Mouse (Mus musculus) left cerebral cortex, postnatal 36 days (tissue): Measurements from ENCODE around the gene Pthlh. TPM values are rescaled to one million over a fixed set of nuclear protein-coding genes. Genes with fewer than 3 reads are reported as not detected.
"Not testable (repeated sequence)": the region's sequence is repeated elsewhere in the genome, so short reads cannot be mapped to it uniquely, and the experiment has no call there.

Experiments used
- DNase-seq, 2 experiments: peaks; one replicate each; pipeline ENCODE4 v3.0.0; 2021 to 2022; ENCODE audit warnings: low spot score in 2 of 2, mixed read lengths in 1 of 2
- intact Hi-C: fragments of 180-260 bp; cut with DNase I; formaldehyde crosslinking; loops from one replicate; pipeline ENCODE4 v1.15.1; 2025
- total RNA-seq, 2 experiments: library from RNA; stranded (reverse); gene quantifications; 2 replicates each; pipeline ENCODE4 v1.2.3; 2021

The Pthlh gene
- total RNA-seq: 1 to 10 TPM; 4.9 TPM

DNA sequence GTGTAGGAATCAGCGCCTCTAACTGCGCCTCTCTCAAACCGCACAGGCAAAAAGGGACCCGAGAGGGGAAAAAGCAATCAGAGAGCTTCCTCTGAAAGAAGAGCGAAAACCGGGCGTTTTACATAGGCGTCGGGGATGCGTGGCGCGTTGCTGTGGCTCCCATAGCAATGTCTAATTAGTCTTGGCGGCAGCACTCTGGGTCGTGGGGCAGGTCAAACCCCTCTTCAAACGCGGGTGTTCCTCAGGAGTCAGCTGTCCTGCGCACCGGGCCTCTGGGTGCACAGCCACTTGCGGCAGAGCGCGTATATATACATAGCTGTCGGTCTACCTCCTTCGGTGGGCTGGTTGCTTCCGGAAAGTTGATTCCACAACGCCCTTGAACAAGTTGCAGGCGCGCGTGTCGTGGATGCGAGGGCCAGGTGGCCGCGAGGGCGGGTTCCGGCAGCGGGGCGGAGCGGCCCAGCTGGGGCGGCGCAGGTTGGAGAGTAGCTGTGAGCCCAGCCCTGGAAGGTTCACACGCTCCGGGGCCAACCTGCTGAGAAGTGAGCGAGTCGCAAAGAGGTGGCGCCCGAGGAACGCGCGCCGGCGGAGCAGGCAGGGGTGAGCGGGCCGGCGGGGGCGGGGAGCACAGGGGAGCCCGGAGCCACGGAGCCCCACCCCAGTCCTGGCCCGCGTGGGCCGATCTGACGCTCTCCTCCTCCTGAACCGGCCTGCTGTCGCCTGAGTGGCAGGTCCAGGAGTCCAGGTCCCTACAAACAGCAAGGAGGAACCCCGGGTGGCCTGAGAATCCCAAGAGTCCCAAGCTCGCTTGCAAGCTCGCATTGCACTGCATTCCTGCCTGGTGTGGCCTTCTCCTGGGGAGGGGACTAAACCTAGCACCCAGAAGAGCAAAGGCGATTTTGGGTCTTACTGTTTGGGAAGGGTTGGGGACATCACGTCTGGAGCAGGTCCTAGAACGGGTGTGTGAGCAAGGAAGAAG is at the start of gene Pthlh:
TSS of gene Pthlh (minus strand) at position 597 of the 979 bp plus-strand sequence.
- intact Hi-C loops: loop anchor here (10.0 kb wide), 1 partner anchor 551 kb away; no protein-coding TSS in a partner anchor
- DNase-seq: peak; percentile 35 to 41

DNA sequence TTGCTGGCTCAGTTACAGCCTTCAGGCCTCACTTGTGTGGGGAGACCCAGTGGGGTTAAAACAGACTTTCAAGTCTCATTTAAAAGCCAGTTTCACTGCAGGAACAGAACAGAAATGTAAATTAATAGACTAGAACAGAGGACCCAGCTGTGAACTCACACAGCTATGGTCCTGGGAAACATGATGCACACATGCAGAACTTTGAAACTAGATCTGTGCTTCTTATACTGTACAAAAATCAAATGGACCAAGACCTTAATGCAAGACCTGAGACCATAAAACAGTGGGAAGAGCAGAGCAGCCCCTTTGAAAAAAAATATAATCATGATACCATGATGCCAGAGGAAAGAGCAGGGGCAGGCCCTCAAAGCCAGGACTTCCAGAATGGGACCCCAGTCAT is 49.3 kb upstream of the Pthlh start:
- no peak for DNase-seq
- intact Hi-C loops: no loop called here

DNA sequence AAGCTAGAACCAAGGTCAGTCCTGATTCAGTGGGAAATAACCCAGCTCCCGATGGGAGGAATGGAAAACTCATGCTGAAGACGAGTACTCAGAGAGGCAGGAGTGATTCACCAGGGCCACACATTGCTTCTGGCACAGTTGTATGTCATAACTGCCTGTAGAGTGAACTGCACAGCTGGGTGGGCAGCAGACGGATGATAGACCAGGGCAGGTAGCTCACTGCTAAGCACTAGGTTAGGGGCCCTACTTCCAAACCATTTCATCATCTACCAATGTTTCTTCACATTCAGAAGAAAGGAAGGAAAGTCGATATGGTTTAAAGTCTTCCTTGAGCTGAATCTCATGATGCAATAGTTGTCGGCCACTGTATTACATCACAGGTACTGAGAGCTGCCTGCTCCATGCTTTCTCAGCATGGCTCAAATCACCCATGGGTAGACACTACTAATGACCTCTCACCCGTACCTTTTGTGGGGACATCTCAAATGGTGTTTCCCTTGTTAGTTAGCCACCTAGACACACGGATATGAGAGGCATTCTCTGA is 46.5 kb upstream of the Pthlh start:
- no peak for DNase-seq
- intact Hi-C loops: no loop called here

DNA sequence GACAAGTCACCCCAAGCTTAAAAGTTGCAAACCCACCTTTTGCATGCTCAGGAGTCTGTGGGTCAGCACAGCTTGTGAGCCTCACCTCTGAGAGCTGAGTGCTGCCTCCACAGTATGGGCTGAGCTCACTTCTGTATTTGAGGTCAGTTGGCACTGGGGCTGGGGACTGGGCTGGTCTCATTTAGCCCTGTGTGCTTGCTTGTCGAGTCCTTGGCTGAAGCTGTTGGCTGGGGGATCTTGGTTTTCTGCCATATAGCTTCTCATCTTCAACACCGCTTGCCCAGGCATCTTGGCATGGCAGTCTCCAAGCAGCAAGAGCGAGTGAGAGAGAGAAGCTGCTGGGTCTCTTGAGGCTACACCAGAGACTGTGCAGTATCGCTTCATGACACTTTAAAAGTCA is 46.1 kb upstream of the Pthlh start:
- intact Hi-C loops: no loop called here
- DNase-seq: no peak

DNA sequence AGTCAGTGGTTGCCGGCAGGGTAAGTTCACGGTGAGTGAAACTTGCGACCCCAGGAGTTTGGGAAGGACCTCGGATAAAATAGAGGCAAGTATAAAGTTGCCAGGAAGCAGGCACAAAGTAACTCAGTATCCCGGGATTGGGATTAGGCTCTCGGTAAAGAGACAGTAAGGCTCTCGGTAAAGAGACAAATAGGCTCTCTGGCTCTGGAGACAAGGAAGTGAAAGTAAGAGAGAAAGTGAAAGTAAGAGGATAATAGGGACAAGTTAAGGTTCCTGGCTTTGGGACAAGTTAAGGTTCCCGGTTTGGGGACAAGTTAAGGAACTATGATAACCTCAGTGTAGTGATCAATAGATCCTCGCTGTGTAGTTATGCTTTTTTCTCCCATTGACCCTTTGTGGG is 40.3 kb upstream of the Pthlh start:
- DNase-seq, intact Hi-C loops: not testable (repeated sequence)

DNA sequence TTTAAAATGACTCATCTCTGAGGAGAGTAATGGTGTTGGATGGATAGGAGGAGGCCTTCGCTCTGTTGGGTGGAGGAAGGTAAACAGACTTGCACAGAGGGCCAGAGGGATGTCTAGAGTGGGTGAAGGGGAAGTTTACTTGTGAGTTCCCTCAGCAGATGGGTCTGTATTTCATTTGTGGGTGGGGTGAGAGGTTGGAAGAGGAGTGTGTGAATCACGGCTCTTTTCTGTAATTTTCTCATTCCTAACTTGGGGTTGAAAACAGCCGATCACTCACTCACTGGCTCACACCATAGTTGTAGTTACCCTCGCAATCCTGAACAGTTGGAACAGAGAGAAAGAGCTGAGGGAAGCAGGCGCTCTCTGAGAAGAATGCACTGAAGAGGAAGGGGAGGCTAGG is 35.6 kb upstream of the Pthlh start:
- DNase-seq: peak in 1 of 2 experiments; percentile 5
- intact Hi-C loops: no loop called here

DNA sequence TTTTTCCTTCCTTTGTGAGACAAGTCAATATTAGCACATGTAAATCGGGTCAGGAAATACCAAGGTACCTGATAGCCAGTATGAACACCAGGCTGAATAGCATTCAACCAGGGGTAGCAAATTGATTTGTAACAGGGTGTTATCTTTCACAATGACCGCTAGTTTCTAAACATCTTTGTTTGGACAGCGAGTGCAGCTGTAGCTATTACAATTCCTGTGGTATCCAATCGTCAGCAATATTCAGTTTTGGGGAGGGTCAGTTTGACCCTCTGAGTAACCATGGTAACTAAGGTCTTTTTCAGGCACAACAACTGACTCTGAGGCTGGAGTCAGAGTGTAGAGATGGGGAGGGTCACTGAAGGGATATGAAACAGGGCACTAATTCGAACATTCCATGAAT is 15.3 kb upstream of the Pthlh start:
- intact Hi-C loops: no loop called here
- DNase-seq: no peak

DNA sequence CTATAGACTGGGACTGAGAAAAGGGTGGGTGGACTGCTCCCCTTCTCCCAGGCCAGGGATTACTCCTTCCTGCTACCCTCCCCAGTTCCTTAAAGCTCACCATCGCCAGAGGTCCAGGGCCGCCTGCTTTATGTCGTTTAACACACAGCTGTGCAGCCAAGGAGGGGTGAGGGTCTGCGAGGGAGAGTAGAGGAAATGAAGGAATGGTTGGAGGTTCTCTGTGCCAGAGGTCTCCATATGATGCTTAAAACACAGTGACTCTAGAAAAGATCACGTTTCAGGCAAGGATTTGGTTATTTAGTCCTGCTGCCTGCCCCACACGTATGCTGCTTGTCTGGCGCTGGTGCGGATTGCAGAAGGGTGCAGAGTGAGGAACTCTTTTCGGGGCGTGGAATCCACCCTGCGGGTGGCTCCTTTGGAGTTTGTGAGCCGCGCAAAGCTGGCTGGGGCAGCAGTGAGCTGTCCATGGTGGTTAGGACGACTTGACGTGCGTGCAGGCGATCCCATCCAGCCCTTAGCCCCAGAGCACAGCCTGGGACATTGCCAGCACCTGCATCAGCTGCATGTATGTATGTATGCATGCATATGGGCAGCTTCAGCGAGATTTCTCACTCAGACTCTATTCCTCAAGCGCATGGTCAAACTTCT is 4.3 kb upstream of the Pthlh start:
- intact Hi-C loops: loop anchor here (10.0 kb wide), 1 partner anchor 547 kb away; no protein-coding TSS in a partner anchor
- no peak for DNase-seq

DNA sequence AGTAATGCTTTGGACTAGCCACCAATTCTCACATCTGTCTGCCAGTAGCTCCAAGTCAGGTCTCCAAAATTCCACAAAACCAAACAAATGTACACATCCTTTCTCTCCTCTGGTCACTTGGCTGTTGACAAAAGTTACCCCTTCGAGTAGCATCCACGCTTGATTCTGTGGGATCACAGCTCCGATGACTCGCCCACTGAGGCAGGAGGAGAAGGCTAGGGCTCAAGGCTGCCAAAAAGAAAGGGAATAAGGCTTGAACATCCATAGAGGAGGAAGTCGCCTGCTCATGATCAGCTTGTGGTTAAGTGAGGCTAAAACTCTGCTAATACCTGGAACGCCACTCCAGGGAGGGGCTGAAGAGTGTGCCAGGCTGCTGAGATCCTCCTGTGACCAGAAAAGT is 2.5 kb upstream of the Pthlh start:
- intact Hi-C loops: loop anchor here (10.0 kb wide), 1 partner anchor 548 kb away; no protein-coding TSS in a partner anchor
- DNase-seq: no peak

DNA sequence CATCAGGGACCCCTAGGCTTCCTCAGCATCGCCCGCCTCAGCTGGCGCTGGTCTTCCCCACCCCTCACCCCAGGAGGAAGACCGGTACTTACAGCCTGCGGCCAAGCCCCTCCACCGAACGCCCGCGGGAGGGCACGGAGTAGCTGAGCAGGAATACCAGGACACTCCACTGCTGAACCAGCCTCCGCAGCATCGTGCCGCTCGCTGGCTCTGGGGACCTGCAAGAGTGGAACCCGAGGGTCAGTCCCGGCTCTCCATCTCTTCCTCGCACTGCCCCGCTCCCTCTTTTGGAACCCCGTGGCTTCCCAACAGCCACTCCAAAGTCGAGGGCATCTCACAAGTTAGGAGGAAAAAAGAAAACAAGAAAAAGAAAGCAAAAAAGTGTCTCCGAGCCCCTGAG is 805 bp downstream of the Pthlh start:
- intact Hi-C loops: loop anchor here (10.0 kb wide), 1 partner anchor 552 kb away; no protein-coding TSS in a partner anchor
- peak; percentile 11 to 20 for DNase-seq

DNA sequence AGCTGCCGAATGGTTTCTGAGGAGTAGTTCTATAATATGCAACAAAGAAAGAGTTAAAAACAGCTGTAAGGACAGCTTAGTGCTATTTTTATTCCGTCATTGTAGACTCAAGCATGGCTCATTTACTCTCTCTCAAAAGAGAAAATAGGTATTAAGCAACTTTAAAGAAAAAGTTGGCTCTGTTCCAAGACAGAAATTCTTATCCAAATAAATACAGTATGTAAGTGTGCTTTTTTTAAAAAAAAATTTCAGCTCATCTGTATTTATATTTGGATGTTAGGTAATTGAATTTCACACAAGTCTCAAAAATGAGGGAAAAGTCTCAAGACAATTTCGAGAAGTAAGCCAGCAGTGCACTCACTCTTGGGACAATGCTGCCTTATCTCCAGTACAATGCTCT is 2.4 kb downstream of the Pthlh start:
- intact Hi-C loops: loop anchor here (10.0 kb wide), 1 partner anchor 553 kb away; no protein-coding TSS in a partner anchor
- no peak for DNase-seq

DNA sequence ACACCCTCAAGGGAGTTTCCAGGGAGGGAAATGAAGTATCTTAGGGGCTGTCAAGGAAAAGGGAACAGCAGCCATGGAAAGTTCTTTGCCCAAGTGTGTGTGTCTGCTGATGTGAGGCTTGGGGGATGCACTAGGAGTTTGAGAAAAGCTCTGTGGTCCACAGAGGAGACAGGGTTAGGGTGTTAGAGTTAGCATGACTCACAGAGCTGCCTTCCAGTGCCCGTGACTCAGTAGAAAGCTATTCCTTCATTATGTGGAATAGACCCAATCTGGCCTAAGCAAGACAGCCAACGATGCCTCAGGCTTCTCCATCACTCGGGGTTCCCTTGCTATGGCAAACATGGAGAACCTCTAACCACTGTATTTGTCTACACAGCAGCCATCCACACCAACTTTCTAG is 3.2 kb downstream of the Pthlh start:
- no peak for DNase-seq
- intact Hi-C loops: loop anchor here (10.0 kb wide), 1 partner anchor 554 kb away; no protein-coding TSS in a partner anchor

DNA sequence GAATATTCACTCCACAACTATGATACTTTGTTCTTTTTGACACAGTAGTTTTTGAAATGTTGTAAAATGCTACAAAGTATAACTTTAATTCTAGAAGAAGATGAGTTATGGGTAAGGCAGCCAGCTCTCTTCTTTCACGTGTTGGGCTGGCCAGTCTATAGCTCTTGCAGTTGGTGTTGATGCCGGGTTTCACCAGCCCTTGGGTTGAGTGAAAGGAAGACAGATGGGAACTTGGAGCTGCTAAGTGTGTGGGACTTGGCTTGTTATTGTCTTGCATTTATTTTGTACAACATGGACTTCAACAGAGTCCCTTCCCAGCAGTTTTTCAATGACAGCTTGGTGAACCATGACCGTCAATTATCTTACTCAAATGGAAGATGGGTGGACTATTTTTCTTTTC is 16.2 kb downstream of the Pthlh start:
- intact Hi-C loops: loop anchor here (10.0 kb wide), 1 partner anchor 423 kb away; no protein-coding TSS in a partner anchor
- no peak for DNase-seq

DNA sequence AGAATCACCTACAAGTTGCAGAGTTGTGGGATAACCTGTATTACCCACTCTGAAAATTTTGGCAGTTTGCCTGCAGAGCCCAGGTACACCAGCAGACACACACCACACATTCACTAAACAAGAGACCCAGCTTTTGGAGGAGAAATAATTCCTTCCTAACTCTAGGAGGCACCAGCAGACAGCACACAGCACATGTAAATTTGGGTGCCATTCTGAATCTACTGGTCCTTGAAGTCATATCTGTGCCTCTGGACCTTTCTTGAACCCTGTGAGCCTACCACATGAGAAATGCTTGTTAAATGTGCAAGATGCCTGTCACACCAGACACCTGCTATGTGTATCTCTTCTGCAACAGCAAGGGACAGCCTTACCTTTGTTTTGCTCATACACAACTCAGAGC is 19.7 kb downstream of the Pthlh start:
- no peak for DNase-seq
- intact Hi-C loops: loop anchor here (10.0 kb wide), 1 partner anchor 419 kb away; no protein-coding TSS in a partner anchor

DNA sequence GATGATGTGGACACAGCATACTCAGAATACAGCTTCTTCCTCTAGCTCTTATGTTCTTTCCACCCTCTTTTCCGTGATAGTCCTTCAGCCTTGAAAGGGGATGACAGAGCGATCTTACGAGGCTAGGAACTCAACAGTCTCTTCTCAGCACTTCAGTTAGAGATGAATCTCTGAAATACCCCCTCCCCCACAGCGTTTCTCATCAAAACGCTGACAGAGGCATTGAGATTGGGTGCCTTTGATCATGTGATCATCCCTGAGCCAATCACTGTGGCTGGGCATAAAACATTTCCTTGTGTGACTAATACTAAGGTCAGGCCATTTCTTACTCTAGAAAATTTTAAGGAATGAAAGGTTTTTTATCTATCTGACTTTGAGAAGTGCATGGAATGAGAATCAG is 20.3 kb downstream of the Pthlh start:
- intact Hi-C loops: loop anchor here (10.0 kb wide), 1 partner anchor 419 kb away; no protein-coding TSS in a partner anchor
- no peak for DNase-seq

DNA sequence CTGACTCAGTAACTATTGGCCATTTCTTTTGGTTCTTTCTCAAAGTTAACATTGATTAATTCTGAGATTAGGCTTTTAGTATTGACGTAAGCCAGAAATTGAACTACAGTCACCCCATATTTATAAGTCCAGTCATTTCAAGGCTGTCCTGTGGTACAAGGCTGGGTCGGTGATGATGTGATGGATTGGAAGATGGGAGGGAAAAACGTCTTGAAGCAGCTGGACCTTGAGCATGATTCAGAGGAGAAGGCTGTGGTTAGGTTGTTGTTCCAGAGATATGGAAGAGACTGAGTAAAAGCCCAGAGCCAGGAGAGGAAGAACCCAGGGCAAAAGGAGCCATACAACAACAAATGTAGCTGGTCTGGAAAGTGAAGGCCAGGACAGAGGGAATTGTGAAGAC is 22.4 kb downstream of the Pthlh start:
- intact Hi-C loops: loop anchor here (10.0 kb wide), 1 partner anchor 417 kb away; no protein-coding TSS in a partner anchor
- DNase-seq: no peak

DNA sequence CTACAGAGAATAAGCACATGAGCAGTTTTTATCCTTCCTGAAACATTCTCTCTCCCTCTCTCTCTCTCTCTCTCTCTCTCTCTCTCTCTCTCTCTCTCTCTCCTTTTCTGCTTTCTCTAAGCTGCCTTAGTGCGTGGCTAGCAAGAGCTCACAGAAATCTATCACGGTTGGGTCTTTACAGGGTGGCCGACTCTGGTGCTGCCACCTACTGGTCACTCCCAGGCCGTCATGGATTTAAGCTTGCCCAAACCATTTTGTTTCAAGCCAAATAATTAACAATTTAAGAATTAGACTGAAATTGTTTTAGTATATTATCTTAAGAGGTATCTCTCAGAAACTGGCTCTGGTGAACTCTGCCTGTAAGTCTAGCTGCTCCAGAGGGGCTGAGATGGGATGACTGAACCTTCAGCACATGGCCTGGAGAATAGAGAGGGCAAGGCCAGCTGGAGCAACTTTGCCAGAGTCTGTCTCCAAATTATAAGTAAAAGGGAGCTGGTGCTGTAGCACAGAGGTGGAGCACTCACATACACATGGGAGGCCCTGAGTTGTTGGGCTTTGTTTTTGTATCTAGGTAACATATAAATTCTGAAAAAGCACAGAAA is 23.7 kb downstream of the Pthlh start:
- intact Hi-C loops: loop anchor here (10.0 kb wide), 1 partner anchor 416 kb away; no protein-coding TSS in a partner anchor
- peak; percentile 29 to 45 for DNase-seq

DNA sequence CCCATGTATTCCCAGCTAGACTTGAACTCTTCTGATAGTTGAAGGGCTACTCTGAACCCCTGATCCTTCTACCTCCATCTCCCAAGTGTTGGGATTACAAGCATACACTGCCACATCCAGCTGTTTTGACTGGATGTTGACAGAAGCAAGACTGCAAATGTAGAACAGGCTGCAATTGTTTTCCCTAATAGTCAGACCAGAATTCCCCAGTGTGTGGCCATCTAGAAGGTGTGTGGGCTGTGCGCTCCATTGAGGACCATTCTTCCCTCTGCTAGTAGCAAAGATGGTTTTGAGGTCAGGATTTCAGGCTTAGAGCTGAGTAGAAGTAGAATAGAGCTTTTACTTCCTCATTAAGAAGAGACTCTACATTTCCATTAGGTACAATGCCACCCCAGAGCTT is 37.3 kb downstream of the Pthlh start:
- intact Hi-C loops: no loop called here
- no peak for DNase-seq

DNA sequence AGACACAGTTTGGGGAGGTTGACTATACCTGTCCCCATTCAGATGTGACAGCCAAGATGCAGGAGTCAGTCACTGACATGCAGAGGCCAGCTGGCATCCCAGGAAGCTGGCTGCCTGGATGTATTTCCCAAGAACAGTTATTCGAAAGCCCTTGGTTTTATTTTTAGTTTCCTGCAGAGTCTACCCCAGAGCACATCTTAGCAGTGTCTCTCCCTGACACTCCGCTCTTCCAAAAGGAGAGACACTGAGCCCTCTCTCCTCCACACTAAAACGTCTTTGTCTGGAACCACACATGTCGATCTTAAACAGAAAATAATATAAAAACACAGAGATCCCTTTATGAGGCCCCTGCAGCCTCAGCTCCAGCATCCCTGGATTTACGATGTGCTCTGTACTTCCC is 44.9 kb downstream of the Pthlh start:
- intact Hi-C loops: no loop called here
- DNase-seq: no peak

DNA sequence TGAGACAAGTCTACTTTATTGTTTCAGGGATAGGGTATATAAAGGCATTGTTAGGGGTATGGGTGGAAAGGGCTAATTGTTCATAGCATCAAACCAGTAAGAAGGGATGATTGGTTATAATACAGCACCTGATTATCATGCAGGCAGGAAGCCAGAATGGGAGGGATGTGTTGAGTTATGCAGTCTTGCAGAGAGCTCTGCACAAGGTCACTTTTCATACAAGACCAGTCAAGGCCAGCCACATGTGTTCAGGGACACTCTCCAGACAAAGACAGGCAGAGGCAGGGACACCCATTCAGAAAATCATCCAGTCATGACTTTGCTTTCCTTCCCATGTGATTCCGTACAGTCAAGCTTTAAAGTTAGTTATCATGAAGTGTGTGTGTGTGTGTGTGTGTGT is 47.8 kb downstream of the Pthlh start:
- no peak for DNase-seq
- intact Hi-C loops: no loop called here
